Mouse (Mus musculus): ENCODE data around the gene Crim1. TPM values are rescaled to one million over a fixed set of nuclear protein-coding genes. Genes with fewer than 3 reads are reported as not detected.

Gene Crim1
- polyA plus RNA-seq, 1 experiment from 2014 or later: 0.41 TPM

GRCm38 (mm10) chr17:78388101-78388847 is 188.2 kb downstream of the Crim1 start:
- 70% methylated on average over 9 of the region's 9 CpGs for WGBS (ENCODE audit: insufficient replicate concordance)
- Histone ChIP-seq H3K9me3 (replicated peaks; ENCODE audit: control insufficient read depth, low read length) (no peaks in the 10 kb centered on the region), H3K9ac (ENCODE audit: low read depth, low read length) (no peak overlapping the region), H3K36me3 (ENCODE audit: control insufficient read depth, insufficient read depth) (no peaks in the 10 kb centered on the region; the same call in 1 of the 2 replicates), H3K4me3 (ENCODE audit: low read depth, low read length) (no peak overlapping the region), H3K27me3 (ENCODE audit: control insufficient read depth, insufficient read depth, low read depth, low read length) (no peaks in the 10 kb centered on the region), H3K4me1 (ENCODE audit: control insufficient read depth, low read depth, low read length) (peaks cover 6% of the 10 kb centered on the region), H3K27ac (ENCODE audit: low read length) (peak overlapping the region; percentile 63), H3K4me2 (ENCODE audit: low read depth, low read length) (no peak overlapping the region)
- ATAC-seq (ENCODE audit: low read depth): peak; percentile 89

- H3K27me3 ChIP-seq (ENCODE audit: control insufficient read depth, insufficient read depth, low read depth, low read length): no peaks in the 10 kb centered on the region
- H3K4me1 ChIP-seq (ENCODE audit: control insufficient read depth, low read depth, low read length): peaks cover 6% of the 10 kb centered on the region
- no peak for ATAC-seq (ENCODE audit: low read depth)
- no peak overlapping the region for H3K27ac ChIP-seq (ENCODE audit: low read length)
- no peak overlapping the region for H3K9ac ChIP-seq (ENCODE audit: low read depth, low read length)
- H3K4me3 ChIP-seq (ENCODE audit: low read depth, low read length): no peak overlapping the region
- H3K4me2 ChIP-seq (ENCODE audit: low read depth, low read length): no peak overlapping the region
- H3K36me3 ChIP-seq (ENCODE audit: control insufficient read depth, insufficient read depth): no peaks in the 10 kb centered on the region; the same call in 1 of the 2 replicates
- no peaks in the 10 kb centered on the region for H3K9me3 ChIP-seq (replicated peaks; ENCODE audit: control insufficient read depth, low read length)
- WGBS (ENCODE audit: insufficient replicate concordance): 75% methylated on average over 5 of the region's 5 CpGs
Observed at GRCm38 (mm10) chr17:78389573-78389972, 189.5 kb downstream of the Crim1 start.

GRCm38 (mm10) chr17:78392401-78393087 is 192.5 kb downstream of the Crim1 start:
- no peaks in the 10 kb centered on the region; the same call in 1 of the 2 replicates for H3K36me3 ChIP-seq (ENCODE audit: control insufficient read depth, insufficient read depth)
- no peak overlapping the region for H3K4me2 ChIP-seq (ENCODE audit: low read depth, low read length)
- ATAC-seq (ENCODE audit: low read depth): no peak
- peaks cover 3% of the 10 kb centered on the region for H3K4me1 ChIP-seq (ENCODE audit: control insufficient read depth, low read depth, low read length)
- no peak overlapping the region for H3K27ac ChIP-seq (ENCODE audit: low read length)
- H3K27me3 ChIP-seq (ENCODE audit: control insufficient read depth, insufficient read depth, low read depth, low read length): no peaks in the 10 kb centered on the region
- H3K9ac ChIP-seq (ENCODE audit: low read depth, low read length): no peak overlapping the region
- WGBS (ENCODE audit: insufficient replicate concordance): 72% methylated on average over 9 of the region's 9 CpGs
- no peak overlapping the region for H3K4me3 ChIP-seq (ENCODE audit: low read depth, low read length)
- H3K9me3 ChIP-seq (replicated peaks; ENCODE audit: control insufficient read depth, low read length): no peaks in the 10 kb centered on the region

GRCm38 (mm10) chr17:78400130-78400840 is 200.2 kb downstream of the Crim1 start:
- WGBS (ENCODE audit: insufficient replicate concordance): 61% methylated on average over 12 of the region's 12 CpGs
- Histone ChIP-seq H3K9ac (ENCODE audit: low read depth, low read length) (peak overlapping the region; percentile 58), H3K4me2 (ENCODE audit: low read depth, low read length) (peak overlapping the region; percentile 37; the same call in 1 of the 2 replicates)

GRCm38 (mm10) chr17:78401311-78401710 is 201.3 kb downstream of the Crim1 start:
- peak overlapping the region; percentile 59 for H3K27ac ChIP-seq (ENCODE audit: low read length)
- H3K36me3 ChIP-seq (ENCODE audit: control insufficient read depth, insufficient read depth): no peaks in the 10 kb centered on the region; the same call in 1 of the 2 replicates
- no peak overlapping the region for H3K4me3 ChIP-seq (ENCODE audit: low read depth, low read length)
- H3K9ac ChIP-seq (ENCODE audit: low read depth, low read length): no peak overlapping the region
- peaks cover 20% of the 10 kb centered on the region for H3K4me1 ChIP-seq (ENCODE audit: control insufficient read depth, low read depth, low read length)
- H3K4me2 ChIP-seq (ENCODE audit: low read depth, low read length): no peak overlapping the region
- peak; percentile 35 for ATAC-seq (ENCODE audit: low read depth)
- WGBS (ENCODE audit: insufficient replicate concordance): 69% methylated on average over 6 of the region's 6 CpGs
- no peaks in the 10 kb centered on the region for H3K27me3 ChIP-seq (ENCODE audit: control insufficient read depth, insufficient read depth, low read depth, low read length)
- no peaks in the 10 kb centered on the region for H3K9me3 ChIP-seq (replicated peaks; ENCODE audit: control insufficient read depth, low read length)

More at GRCm38 (mm10) chr17:78400130-78400840, 200.2 kb downstream of the Crim1 start:
- Histone ChIP-seq H3K27me3 (ENCODE audit: control insufficient read depth, insufficient read depth, low read depth, low read length) (no peaks in the 10 kb centered on the region), H3K27ac (ENCODE audit: low read length) (peak overlapping the region; percentile 86), H3K36me3 (ENCODE audit: control insufficient read depth, insufficient read depth) (no peaks in the 10 kb centered on the region; the same call in 1 of the 2 replicates), H3K4me1 (ENCODE audit: control insufficient read depth, low read depth, low read length) (peaks cover 15% of the 10 kb centered on the region), H3K9me3 (replicated peaks; ENCODE audit: control insufficient read depth, low read length) (no peaks in the 10 kb centered on the region), H3K4me3 (ENCODE audit: low read depth, low read length) (no peak overlapping the region)
- ATAC-seq (ENCODE audit: low read depth): peak; percentile 97

GRCm38 (mm10) chr17:78401713-78402112 is 201.7 kb downstream of the Crim1 start:
- Histone ChIP-seq H3K27ac (ENCODE audit: low read length) (peak overlapping the region; percentile 59), H3K27me3 (ENCODE audit: control insufficient read depth, insufficient read depth, low read depth, low read length) (no peaks in the 10 kb centered on the region), H3K36me3 (ENCODE audit: control insufficient read depth, insufficient read depth) (no peaks in the 10 kb centered on the region; the same call in 1 of the 2 replicates), H3K9ac (ENCODE audit: low read depth, low read length) (no peak overlapping the region), H3K4me2 (ENCODE audit: low read depth, low read length) (no peak overlapping the region), H3K9me3 (replicated peaks; ENCODE audit: control insufficient read depth, low read length) (no peaks in the 10 kb centered on the region), H3K4me1 (ENCODE audit: control insufficient read depth, low read depth, low read length) (peaks cover 20% of the 10 kb centered on the region), H3K4me3 (ENCODE audit: low read depth, low read length) (no peak overlapping the region)
- ATAC-seq (ENCODE audit: low read depth): no peak
- WGBS (ENCODE audit: insufficient replicate concordance): 73% methylated on average over 4 of the region's 4 CpGs

GRCm38 (mm10) chr17:78402174-78402573 is 202.1 kb downstream of the Crim1 start:
- H3K36me3 ChIP-seq (ENCODE audit: control insufficient read depth, insufficient read depth): no peaks in the 10 kb centered on the region; the same call in 1 of the 2 replicates
- H3K4me2 ChIP-seq (ENCODE audit: low read depth, low read length): no peak overlapping the region
- WGBS (ENCODE audit: insufficient replicate concordance): 76% methylated on average over 6 of the region's 6 CpGs
- H3K4me1 ChIP-seq (ENCODE audit: control insufficient read depth, low read depth, low read length): peaks cover 20% of the 10 kb centered on the region
- ATAC-seq (ENCODE audit: low read depth): no peak
- no peaks in the 10 kb centered on the region for H3K27me3 ChIP-seq (ENCODE audit: control insufficient read depth, insufficient read depth, low read depth, low read length)
- H3K27ac ChIP-seq (ENCODE audit: low read length): no peak overlapping the region
- H3K9me3 ChIP-seq (replicated peaks; ENCODE audit: control insufficient read depth, low read length): no peaks in the 10 kb centered on the region
- H3K4me3 ChIP-seq (ENCODE audit: low read depth, low read length): no peak overlapping the region
- no peak overlapping the region for H3K9ac ChIP-seq (ENCODE audit: low read depth, low read length)

- H3K9me3 ChIP-seq (replicated peaks; ENCODE audit: control insufficient read depth, low read length): no peaks in the 10 kb centered on the region
- H3K9ac ChIP-seq (ENCODE audit: low read depth, low read length): no peak overlapping the region
- H3K27me3 ChIP-seq (ENCODE audit: control insufficient read depth, insufficient read depth, low read depth, low read length): no peaks in the 10 kb centered on the region
- no peaks in the 10 kb centered on the region; the same call in 1 of the 2 replicates for H3K36me3 ChIP-seq (ENCODE audit: control insufficient read depth, insufficient read depth)
- no peak overlapping the region for H3K27ac ChIP-seq (ENCODE audit: low read length)
- H3K4me1 ChIP-seq (ENCODE audit: control insufficient read depth, low read depth, low read length): peaks cover 20% of the 10 kb centered on the region
- no peak overlapping the region for H3K4me2 ChIP-seq (ENCODE audit: low read depth, low read length)
- no peak overlapping the region for H3K4me3 ChIP-seq (ENCODE audit: low read depth, low read length)
- WGBS (ENCODE audit: insufficient replicate concordance): 74% methylated on average over 4 of the region's 4 CpGs
- no peak for ATAC-seq (ENCODE audit: low read depth)
Observed at GRCm38 (mm10) chr17:78403229-78403628, 203.2 kb downstream of the Crim1 start.

All from liver, embryonic 16.5 days (tissue).